Mouse (Mus musculus) midbrain, embryonic 12.5 days (tissue): ENCODE measurements around the gene Zfp704. TPM values are rescaled to one million over a fixed set of nuclear protein-coding genes. Genes with fewer than 3 reads are reported as not detected.

Experiments
- ATAC-seq: fragments of 200-750 bp; cut with Nextera tagmentation; 2 replicates; pipeline ENCODE4 v1.8.0; 2017; ENCODE audit warnings: low read depth, moderate TSS enrichment, moderate library complexity; ENCODE audit not compliant: low FRiP score
- H3K27ac ChIP-seq: fragments of 300-500 bp; sonication (generic); replicated peaks from 2 replicates; pipeline ENCODE4 v1.5.1; 2016; ENCODE audit warnings: mild to moderate bottlenecking
- H3K27me3 ChIP-seq: fragments of 300-500 bp; sonication (generic); 2 replicates; pipeline ENCODE4 v1.6.1; 2016; ENCODE audit warnings: mild to moderate bottlenecking
- H3K36me3 ChIP-seq: fragments of 300-500 bp; sonication (generic); 2 replicates; pipeline ENCODE4 v1.6.1; 2016
- H3K4me1 ChIP-seq: fragments of 300-500 bp; sonication (generic); 2 replicates; pipeline ENCODE4 v1.6.1; 2016
- H3K4me2 ChIP-seq: fragments of 300-500 bp; sonication (generic); replicated peaks from 2 replicates; pipeline ENCODE4 v1.6.1; 2016; ENCODE audit warnings: mild to moderate bottlenecking, moderate library complexity
- H3K4me3 ChIP-seq: fragments of 300-500 bp; sonication (generic); 2 replicates; pipeline ENCODE4 v1.5.1; 2016; ENCODE audit warnings: mild to moderate bottlenecking
- H3K9ac ChIP-seq: fragments of 300-500 bp; sonication (generic); replicated peaks from 2 replicates; pipeline ENCODE4 v1.6.1; 2016; ENCODE audit warnings: mild to moderate bottlenecking, moderate library complexity
- H3K9me3 ChIP-seq: fragments of 300-500 bp; sonication (generic); 2 replicates; pipeline ENCODE4 v1.6.1; 2016; ENCODE audit warnings: mild to moderate bottlenecking
- WGBS: fragments of 180-500 bp; shearing (Covaris S2); methylation state at CpG from one replicate; pipeline ENCODE4 v1.1.7; 2016; 5-methylcytosine and 5-hydroxymethylcytosine counted together
- polyA plus RNA-seq: library from polyadenylated mRNA; unstranded; fragments of >200 nt; fragmentation: Nextera tagmentation; extraction: Ambion mirVana; gene quantifications from 2 replicates; pipeline ENCODE4 v1.2.1, GENCODE M21; 2016

Zfp704 gene
- polyA plus RNA-seq, 1 experiment from 2014 or later: 6.9 TPM

GRCm38 (mm10) chr3:9610426-9610825 is 541 bp upstream of the Zfp704 start:
- H3K9ac ChIP-seq: no peak overlapping the region
- no peaks in the 10 kb centered on the region for H3K9me3 ChIP-seq
- H3K36me3 ChIP-seq: no peaks in the 10 kb centered on the region
- peak overlapping the region; percentile 84 for H3K4me2 ChIP-seq
- peaks cover 12% of the 10 kb centered on the region; the same call in 1 of the 2 replicates for H3K27me3 ChIP-seq
- H3K27ac ChIP-seq: peak overlapping the region; percentile 95
- H3K4me1 ChIP-seq: peaks cover 19% of the 10 kb centered on the region
- no peak; the same call in 1 of the 2 replicates for ATAC-seq
- no peak overlapping the region for H3K4me3 ChIP-seq
- 88% methylated on average over 2 of the region's 2 CpGs for WGBS

- peaks cover 19% of the 10 kb centered on the region for H3K4me1 ChIP-seq
- H3K27me3 ChIP-seq: peaks cover 12% of the 10 kb centered on the region; the same call in 1 of the 2 replicates
- no peaks in the 10 kb centered on the region for H3K9me3 ChIP-seq
- H3K4me3 ChIP-seq: peak overlapping the region; percentile 87
- peak overlapping the region; percentile 95 for H3K27ac ChIP-seq
- ATAC-seq: peak; percentile 45
- no peaks in the 10 kb centered on the region for H3K36me3 ChIP-seq
- peak overlapping the region; percentile 94 for H3K9ac ChIP-seq
- WGBS: under 1% methylated on average over 60 of the region's 94 CpGs
- peak overlapping the region; percentile 84 for H3K4me2 ChIP-seq
Measured at GRCm38 (mm10) chr3:9608906-9609580, 842 bp downstream of the Zfp704 start.

DNA sequence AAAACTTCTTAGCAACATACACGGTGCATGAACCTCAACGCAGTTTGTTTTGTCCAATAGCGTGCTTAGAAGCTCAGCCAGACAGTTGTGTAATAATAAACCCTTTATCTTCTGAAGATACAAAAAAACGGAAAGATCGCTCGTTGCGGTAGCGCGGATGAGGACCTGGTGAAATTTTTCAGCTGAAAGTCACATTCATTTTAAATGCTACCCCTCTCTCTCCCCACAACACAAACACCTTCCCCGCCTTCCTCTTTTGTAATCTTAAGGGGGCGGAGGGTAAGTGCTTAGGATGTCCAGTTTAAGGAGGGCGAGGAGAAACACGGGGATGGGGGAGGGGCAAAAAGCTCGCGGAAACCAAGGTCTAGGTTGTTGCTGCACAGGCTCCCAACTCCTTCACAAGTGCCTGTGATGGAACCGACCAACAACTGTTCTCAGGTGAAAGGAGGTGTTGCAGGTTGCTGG is 1.4 kb downstream of the Zfp704 start:
- Histone ChIP-seq H3K4me2 (peak overlapping the region; percentile 84), H3K27ac (peak overlapping the region; percentile 95), H3K4me1 (peaks cover 19% of the 10 kb centered on the region), H3K36me3 (no peaks in the 10 kb centered on the region), H3K9me3 (no peaks in the 10 kb centered on the region), H3K27me3 (peaks cover 12% of the 10 kb centered on the region; the same call in 1 of the 2 replicates), H3K4me3 (peak overlapping the region; percentile 87), H3K9ac (peak overlapping the region; percentile 94; the same call in 1 of the 2 replicates)
- WGBS: under 1% methylated on average over 16 of the region's 16 CpGs
- peak; percentile 28 for ATAC-seq

DNA sequence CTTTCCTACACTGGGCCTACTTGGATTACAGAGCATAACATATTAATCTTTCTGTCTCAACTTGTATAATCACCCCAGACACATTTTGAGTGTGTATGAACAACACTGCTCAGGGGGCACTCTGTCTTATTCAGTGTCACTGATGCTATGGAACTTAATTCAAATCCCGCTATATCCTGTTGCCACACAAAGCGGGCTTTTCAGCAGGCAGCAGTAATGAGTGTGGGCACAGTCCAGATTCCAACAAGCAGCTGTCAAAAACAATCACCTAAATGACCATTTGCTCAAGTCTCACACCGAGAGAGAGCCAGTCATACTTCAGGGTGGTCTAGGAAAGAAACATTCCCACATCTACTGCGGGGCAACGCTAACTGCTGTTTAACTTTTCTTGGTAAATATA is 2.2 kb downstream of the Zfp704 start:
- Histone ChIP-seq H3K9ac (no peak overlapping the region), H3K4me2 (peak overlapping the region; percentile 84), H3K36me3 (no peaks in the 10 kb centered on the region), H3K4me3 (no peak overlapping the region), H3K27me3 (peaks cover 12% of the 10 kb centered on the region; the same call in 1 of the 2 replicates), H3K27ac (no peak overlapping the region), H3K9me3 (no peaks in the 10 kb centered on the region), H3K4me1 (peaks cover 19% of the 10 kb centered on the region)
- WGBS: 58% methylated on average over 5 of the region's 5 CpGs
- ATAC-seq: no peak

- WGBS: 19% methylated on average over 11 of the region's 11 CpGs
- H3K9me3 ChIP-seq: no peaks in the 10 kb centered on the region
- ATAC-seq: no peak
- no peak overlapping the region for H3K27ac ChIP-seq
- H3K4me3 ChIP-seq: no peak overlapping the region
- no peaks in the 10 kb centered on the region for H3K36me3 ChIP-seq
- no peak overlapping the region for H3K4me2 ChIP-seq
- peaks cover 19% of the 10 kb centered on the region for H3K4me1 ChIP-seq
- H3K9ac ChIP-seq: no peak overlapping the region; the same call in 1 of the 2 replicates
- H3K27me3 ChIP-seq: peaks cover 5% of the 10 kb centered on the region; the same call in 1 of the 2 replicates
Measured at GRCm38 (mm10) chr3:9605784-9606706, 3.8 kb downstream of the Zfp704 start.

- Histone ChIP-seq H3K27ac (no peak overlapping the region), H3K4me1 (peaks cover 19% of the 10 kb centered on the region), H3K9me3 (no peaks in the 10 kb centered on the region), H3K4me2 (no peak overlapping the region), H3K9ac (no peak overlapping the region), H3K36me3 (no peaks in the 10 kb centered on the region), H3K4me3 (no peak overlapping the region), H3K27me3 (0 out of 2 replicates have a peak, but pooled peaks cover 2% of the 10 kb centered on the region)
- 84% methylated on average over 7 of the region's 7 CpGs for WGBS
- ATAC-seq: no peak
Measured at GRCm38 (mm10) chr3:9604941-9605340, 4.9 kb downstream of the Zfp704 start.

- Histone ChIP-seq H3K9me3 (no peaks in the 10 kb centered on the region), H3K36me3 (no peaks in the 10 kb centered on the region), H3K9ac (no peak overlapping the region), H3K4me2 (no peak overlapping the region), H3K27me3 (0 out of 2 replicates have a peak, but pooled peaks cover 2% of the 10 kb centered on the region), H3K4me3 (no peak overlapping the region), H3K4me1 (peaks cover 19% of the 10 kb centered on the region), H3K27ac (no peak overlapping the region)
- no peak for ATAC-seq
- WGBS: 82% methylated on average over 4 of the region's 4 CpGs
Measured at GRCm38 (mm10) chr3:9603866-9604265, 6.0 kb downstream of the Zfp704 start.

- no peak overlapping the region for H3K4me2 ChIP-seq
- WGBS: 84% methylated on average over 6 of the region's 6 CpGs
- H3K4me1 ChIP-seq: no peaks in the 10 kb centered on the region; the same call in 1 of the 2 replicates
- no peaks in the 10 kb centered on the region for H3K36me3 ChIP-seq
- H3K27me3 ChIP-seq: no peaks in the 10 kb centered on the region
- H3K27ac ChIP-seq: no peak overlapping the region
- H3K9me3 ChIP-seq: no peaks in the 10 kb centered on the region
- no peak for ATAC-seq
- H3K9ac ChIP-seq: no peak overlapping the region
- H3K4me3 ChIP-seq: no peak overlapping the region
Measured at GRCm38 (mm10) chr3:9600577-9600976, 9.3 kb downstream of the Zfp704 start.

GRCm38 (mm10) chr3:9599738-9600410 is 10.0 kb downstream of the Zfp704 start:
- Histone ChIP-seq H3K4me2 (no peak overlapping the region), H3K27ac (no peak overlapping the region), H3K4me3 (no peak overlapping the region), H3K36me3 (no peaks in the 10 kb centered on the region), H3K27me3 (no peaks in the 10 kb centered on the region), H3K9ac (no peak overlapping the region), H3K9me3 (no peaks in the 10 kb centered on the region), H3K4me1 (no peaks in the 10 kb centered on the region; the same call in 1 of the 2 replicates)
- ATAC-seq: no peak
- WGBS: 88% methylated on average over 11 of the region's 11 CpGs

- no peak overlapping the region for H3K9ac ChIP-seq
- H3K4me3 ChIP-seq: no peak overlapping the region
- no peak overlapping the region for H3K27ac ChIP-seq
- no peak overlapping the region for H3K4me2 ChIP-seq
- no peak for ATAC-seq
- H3K27me3 ChIP-seq: no peaks in the 10 kb centered on the region
- no peaks in the 10 kb centered on the region for H3K9me3 ChIP-seq
- H3K36me3 ChIP-seq: no peaks in the 10 kb centered on the region
- 93% methylated on average over 3 of the region's 3 CpGs for WGBS
- H3K4me1 ChIP-seq: no peaks in the 10 kb centered on the region; the same call in 1 of the 2 replicates
Measured at GRCm38 (mm10) chr3:9598061-9598460, 11.8 kb downstream of the Zfp704 start.

DNA sequence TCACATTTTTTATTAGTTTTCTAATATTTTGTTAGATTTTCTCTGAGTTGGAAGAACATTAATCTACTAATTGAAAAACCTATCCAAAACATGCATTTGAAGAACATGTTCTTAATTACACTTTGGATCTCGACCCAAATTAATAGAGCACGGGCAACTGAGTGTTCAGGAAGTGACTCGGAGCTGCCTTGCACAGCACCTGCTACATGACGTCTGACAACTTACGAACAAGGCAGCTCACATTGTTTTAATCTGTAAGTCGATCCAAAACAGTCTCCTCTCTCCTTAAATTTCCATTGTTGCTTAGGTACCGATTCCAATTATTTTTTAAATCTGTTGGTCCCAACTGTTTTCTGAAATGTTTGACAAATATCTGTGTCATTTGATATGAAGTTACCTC is 15.4 kb downstream of the Zfp704 start:
- Histone ChIP-seq H3K27ac (no peak overlapping the region), H3K4me3 (no peak overlapping the region), H3K9ac (no peak overlapping the region), H3K4me1 (no peaks in the 10 kb centered on the region; the same call in 1 of the 2 replicates), H3K36me3 (no peaks in the 10 kb centered on the region), H3K9me3 (no peaks in the 10 kb centered on the region), H3K4me2 (no peak overlapping the region), H3K27me3 (no peaks in the 10 kb centered on the region)
- no peak for ATAC-seq
- whole genome bisulfite sequencing: 88% methylated on average over 7 of the region's 7 CpGs
